Mouse (Mus musculus) bone marrow macrophage, adult 2 months (primary cell): Measurements from ENCODE around the gene 9130409I23Rik. TPM values are rescaled to one million over a fixed set of nuclear protein-coding genes. Genes with fewer than 3 reads are reported as not detected.
A peak's percentile ranks its signal among the peaks of the same experiment; 100 is the strongest.

Source experiments
- H3K27ac ChIP-seq: 2 replicates; pipeline ENCODE4 v1.5.1; 2012; ENCODE audit warnings: low read depth, low read length; ENCODE audit not compliant: insufficient read depth
- H3K4me1 ChIP-seq: 2 replicates; pipeline ENCODE4 v1.6.1; 2012; ENCODE audit warnings: low read length; ENCODE audit not compliant: control insufficient read depth, insufficient read depth
- H3K4me3 ChIP-seq: 2 replicates; pipeline ENCODE4 v1.5.1; 2012; ENCODE audit warnings: mild to moderate bottlenecking, low read length, moderate library complexity; ENCODE audit not compliant: insufficient read depth
- CTCF ChIP-seq: IDR thresholded peaks from 2 replicates; pipeline ENCODE4 v1.5.1; 2012; ENCODE audit warnings: low read depth, mild to moderate bottlenecking, low read length, moderate library complexity
- POLR2A ChIP-seq: IDR thresholded peaks from 2 replicates; pipeline ENCODE4 v1.6.1; 2012; ENCODE audit warnings: mild to moderate bottlenecking, low read depth, low read length, borderline replicate concordance
- polyA plus RNA-seq: library from polyadenylated mRNA; stranded (reverse); fragments of >200 nt; gene quantifications from 2 replicates; pipeline ENCODE4 v1.2.4, GENCODE M21; 2012; ENCODE audit not compliant: missing spikeins, insufficient read depth, insufficient read length

9130409I23Rik gene
- polyA plus RNA-seq, 1 experiment = not detected

DNA sequence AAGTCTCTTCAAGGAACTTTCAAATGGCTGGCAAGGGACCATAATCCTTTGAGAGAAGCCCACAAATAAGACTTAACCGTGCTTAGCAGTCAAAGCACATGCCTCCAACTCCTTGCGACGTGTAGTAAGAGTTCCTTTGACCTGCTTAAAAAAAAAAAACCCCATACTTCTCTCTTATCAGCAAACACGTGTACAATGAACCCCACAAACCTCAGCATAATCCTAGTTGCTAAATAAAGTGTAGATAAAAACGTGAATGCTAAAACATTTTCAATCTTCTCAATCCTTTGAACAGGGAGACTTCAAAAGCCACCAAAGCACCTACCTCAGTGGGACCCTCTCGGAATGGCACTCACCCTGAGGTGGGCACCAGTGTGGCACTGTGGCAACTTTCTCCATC is 37.6 kb upstream of the 9130409I23Rik start:
- no peak overlapping the region for H3K27ac ChIP-seq
- no peak for TF ChIP-seq CTCF
- TF ChIP-seq POLR2A = no peak
- H3K4me3 ChIP-seq = no peak overlapping the region
- H3K4me1 ChIP-seq = peaks cover 54% of the 10 kb centered on the region

DNA sequence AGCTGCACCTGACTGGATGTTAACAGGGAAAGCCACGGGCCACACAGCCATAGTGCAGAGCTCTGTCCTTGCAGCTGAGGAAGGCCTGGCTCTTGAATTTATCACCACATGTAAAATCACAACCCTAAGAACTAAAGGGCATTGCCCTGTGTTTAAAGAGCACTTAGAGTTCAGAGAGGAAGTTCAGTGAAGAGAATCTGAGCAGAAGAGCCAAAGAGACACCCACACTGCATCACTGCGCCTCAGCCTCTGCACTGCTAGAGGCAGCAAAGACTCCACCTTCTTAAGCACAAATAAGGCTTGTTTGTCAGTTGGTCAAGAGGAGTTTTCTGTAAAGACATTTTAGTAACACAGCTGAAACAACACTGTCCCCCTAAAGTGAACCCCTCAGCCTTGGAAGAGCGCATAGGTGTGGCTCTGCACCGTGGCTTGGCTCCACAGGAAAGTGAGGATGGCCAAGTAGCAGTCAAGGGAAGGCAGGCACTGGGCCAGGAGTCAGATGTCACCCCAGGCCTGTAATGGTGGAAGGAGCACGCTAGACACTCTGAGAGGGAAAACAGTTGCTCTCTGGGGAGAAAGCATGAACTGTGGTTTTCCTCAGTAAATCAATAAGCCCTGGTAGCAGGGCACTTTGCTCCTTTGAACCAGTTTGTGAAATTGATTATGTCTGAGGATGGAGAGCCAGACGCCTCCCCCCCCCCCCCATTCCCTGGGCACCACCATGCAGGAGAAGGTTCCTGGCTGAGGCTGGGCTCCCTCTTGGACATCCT is 36.1 kb upstream of the 9130409I23Rik start:
- peak overlapping the region; percentile 91 for H3K27ac ChIP-seq
- TF ChIP-seq POLR2A (no peak), CTCF (no peak)

DNA sequence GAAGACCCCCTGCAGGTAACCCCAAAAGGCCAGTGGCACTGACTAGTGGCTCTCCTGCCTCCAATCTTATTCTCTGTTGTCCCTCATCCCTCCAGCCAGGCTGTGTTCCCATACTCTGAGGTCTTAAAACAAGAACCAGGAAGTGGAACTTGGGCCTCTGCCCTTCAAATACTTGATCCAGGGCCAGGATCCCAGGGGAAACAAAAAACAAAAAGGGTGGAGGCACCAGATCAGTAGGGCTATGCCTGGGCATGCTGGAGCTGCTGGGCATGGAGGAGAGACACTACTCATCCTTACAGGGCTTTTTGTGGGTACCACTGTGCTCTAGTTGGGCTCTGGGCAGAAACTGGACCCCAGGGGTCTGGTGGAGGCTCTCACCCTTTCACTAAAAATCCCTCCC is 35.5 kb upstream of the 9130409I23Rik start:
- Histone ChIP-seq H3K4me3 (peak overlapping the region; percentile 41), H3K27ac (peak overlapping the region; percentile 91), H3K4me1 (peaks cover 41% of the 10 kb centered on the region)
- no peak for TF ChIP-seq CTCF
- no peak for TF ChIP-seq POLR2A

More for the DNA sequence above, 36.1 kb upstream of the 9130409I23Rik start:
- Histone ChIP-seq H3K4me1 (peaks cover 47% of the 10 kb centered on the region), H3K4me3 (no peak overlapping the region)

DNA sequence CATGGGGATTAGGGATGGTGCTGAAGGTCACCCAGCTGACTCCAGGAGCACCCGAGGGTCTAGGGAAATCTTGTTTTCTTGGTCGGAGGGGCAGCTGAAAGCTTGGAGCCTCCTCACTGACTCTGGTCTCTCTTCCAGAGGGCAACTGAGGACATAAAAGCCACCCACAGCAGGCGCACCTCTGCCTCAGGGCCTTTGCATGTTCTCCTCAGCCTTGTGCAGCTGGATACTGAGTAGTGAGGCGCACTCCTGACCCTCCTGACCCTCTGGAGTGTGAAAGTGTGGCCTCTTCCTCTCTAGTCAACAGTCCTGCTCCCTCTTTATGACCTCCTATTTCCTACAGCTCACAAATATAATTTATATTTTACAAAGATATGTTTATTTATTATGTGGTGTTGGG is 35.0 kb upstream of the 9130409I23Rik start:
- H3K27ac ChIP-seq = peak overlapping the region; percentile 91
- TF ChIP-seq POLR2A (no peak), CTCF (no peak)

DNA sequence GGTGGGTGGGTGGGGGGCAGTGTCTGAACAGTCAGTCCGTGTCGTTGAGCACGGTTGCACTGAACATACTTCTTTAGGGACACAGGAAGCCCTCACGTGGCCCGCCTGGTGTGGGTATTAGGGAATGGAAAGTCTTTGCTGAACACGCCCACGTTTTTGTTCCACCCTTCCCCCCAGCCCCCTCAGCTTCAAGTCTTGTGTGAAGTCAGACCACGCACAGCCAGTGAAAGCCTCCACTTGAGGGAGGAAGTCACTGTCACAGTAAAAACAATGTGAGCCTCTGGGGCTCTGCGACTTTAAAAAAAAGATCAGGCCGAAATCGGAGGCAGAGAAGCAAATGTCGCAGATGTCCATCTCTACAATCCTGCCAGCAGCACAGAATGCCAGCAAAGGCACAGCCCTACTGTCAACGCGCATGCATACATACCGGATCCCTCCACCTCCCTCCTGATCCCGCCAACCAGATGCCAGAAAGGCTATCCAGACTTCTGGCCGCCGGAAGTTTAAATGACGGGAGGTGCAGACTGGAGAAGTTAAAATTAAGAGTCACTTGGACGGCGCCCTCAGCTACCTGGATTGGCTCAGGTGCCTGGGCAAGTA is 34.4 kb upstream of the 9130409I23Rik start:
- Histone ChIP-seq H3K4me3 (peak overlapping the region; percentile 89), H3K27ac (peak overlapping the region; percentile 91), H3K4me1 (peaks cover 37% of the 10 kb centered on the region)
- TF ChIP-seq POLR2A = no peak
- no peak for TF ChIP-seq CTCF

More for the DNA sequence above, 35.0 kb upstream of the 9130409I23Rik start:
- Histone ChIP-seq H3K4me1 (peaks cover 39% of the 10 kb centered on the region), H3K4me3 (peak overlapping the region; percentile 41)

DNA sequence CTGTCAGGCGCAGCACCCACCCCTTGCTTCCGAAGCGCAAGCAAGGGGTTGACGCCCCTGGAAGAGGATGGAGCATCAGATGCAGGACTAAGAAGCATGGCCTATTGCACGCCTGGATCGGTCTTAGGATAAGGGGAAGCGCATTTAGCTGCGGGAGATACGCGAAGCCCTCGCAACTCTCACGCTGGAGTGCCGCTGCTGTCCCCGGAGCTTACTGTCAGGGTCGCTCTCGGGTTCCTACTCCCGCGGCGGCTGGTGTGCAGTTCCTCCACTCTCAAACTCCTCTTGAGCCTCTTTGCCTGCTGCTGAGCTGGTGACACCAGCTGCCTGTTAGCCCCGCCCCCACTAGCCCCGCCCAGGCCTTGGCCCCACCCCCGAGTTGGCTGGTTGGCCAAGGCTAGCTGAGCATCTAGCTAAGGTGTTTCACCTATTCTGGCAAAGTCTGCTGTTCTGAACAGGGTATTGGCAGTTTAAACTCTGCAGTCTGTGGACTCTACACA is 33.8 kb upstream of the 9130409I23Rik start:
- Histone ChIP-seq H3K4me3 (peak overlapping the region; percentile 89), H3K27ac (peak overlapping the region; percentile 91), H3K4me1 (peaks cover 37% of the 10 kb centered on the region)
- TF ChIP-seq CTCF (no peak), POLR2A (peak; percentile 86; the same call in 1 of the 2 replicates)

DNA sequence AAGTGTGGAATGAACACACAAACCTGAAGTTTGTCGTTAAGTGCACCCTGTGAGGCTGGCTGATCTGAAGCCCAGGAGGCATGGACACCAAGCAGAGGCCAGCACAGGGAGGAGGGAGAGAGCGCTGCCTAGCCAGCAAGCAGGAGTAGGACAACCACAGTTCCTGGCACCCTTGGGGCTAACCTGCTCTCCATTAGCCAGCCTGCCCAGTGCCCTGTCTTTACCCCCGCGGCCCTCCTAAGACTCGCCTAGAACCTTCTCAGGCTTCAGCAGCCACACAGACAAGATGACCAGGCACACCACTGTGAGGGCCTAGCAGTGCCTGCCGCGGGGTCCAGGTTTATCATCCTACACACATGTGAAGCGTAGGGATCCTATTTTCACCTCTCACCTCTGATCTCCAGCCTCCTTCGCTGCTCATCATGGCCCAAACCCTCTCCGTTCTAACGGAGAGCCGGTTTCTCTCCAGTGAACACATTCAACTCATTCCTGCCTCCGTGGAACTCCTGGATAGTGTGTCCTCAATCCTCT is 33.1 kb upstream of the 9130409I23Rik start:
- Histone ChIP-seq H3K4me3 (no peak overlapping the region), H3K4me1 (peaks cover 33% of the 10 kb centered on the region), H3K27ac (no peak overlapping the region)
- TF ChIP-seq CTCF (no peak), POLR2A (no peak)

DNA sequence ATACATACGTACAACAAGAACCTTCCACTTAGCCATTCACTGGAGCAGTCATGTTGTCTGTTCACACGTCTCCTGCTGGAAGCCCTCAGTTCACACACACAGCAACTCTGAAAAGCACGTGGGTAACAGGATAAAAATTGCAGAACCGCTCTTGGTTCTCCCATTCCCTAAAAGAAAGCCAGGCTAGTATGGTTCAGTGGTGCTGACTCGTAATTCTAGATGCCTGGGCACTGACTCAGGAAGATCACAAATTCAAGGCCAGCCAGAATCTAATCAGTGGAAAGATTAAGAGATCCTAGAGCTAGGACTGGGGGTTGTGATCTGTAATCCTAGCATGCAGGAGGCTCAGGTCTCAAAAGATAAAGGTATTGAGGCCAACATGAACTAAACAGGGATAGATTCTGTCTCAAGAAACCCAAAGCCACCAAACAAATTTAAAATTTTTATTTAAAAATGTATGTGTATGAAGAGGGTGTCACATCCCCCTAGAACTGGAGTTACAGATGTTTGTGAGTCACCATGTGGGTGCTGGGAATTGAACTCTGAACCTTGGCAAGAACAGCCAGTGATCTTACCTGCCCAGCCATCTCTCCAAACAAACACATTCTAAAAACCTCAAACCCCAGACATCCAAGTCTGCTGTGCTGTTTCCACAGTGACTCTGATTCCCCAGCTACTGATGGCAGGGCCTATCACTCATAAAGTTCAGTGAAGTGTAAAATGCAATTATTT is 30.1 kb upstream of the 9130409I23Rik start, which contains the start of gene Ephx1:
Gene Ephx1 (minus strand): TSS at position 149 of the 732 bp plus-strand sequence.
- TF ChIP-seq CTCF (no peak), POLR2A (no peak)
- Histone ChIP-seq H3K4me1 (peaks cover 5% of the 10 kb centered on the region), H3K27ac (no peak within 1 kb of the TSS), H3K4me3 (no peak within 1 kb of the TSS)

DNA sequence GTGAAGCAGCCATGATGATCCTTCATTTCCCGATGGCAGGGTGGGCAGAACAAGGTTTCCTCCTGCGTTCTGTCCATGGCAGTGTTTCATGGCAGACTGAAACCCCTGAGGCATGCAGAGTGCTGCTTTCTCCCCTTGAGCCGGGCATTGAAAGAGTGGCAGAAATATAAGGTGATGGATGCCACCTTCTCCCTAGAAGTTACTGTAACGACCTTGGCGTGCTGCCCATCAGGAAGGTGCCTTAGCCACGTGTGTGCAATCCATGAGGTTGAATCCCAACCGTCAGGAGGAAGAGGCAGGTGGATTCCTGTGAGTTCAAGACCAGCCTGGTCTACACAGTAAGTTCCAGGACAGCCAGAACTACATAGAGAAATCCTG is 29.6 kb upstream of the 9130409I23Rik start:
- no peak for TF ChIP-seq CTCF
- TF ChIP-seq POLR2A = no peak
- Histone ChIP-seq H3K27ac (no peak overlapping the region), H3K4me1 (peaks cover 2% of the 10 kb centered on the region; the same call in 1 of the 2 replicates), H3K4me3 (no peak overlapping the region)
